Mouse (Mus musculus): ENCODE measurements around the gene Thap12. TPM values are rescaled to one million over a fixed set of nuclear protein-coding genes. Genes with fewer than 3 reads are reported as not detected.

Gene Thap12
- total and polyA plus RNA-seq, 2 experiments from 2014 or later, result 37.8 to 48.6 TPM

GRCm38 (mm10) chr7:98736780-98737550 lies 34.1 kb downstream of the Thap12 start:
- Histone ChIP-seq H3K4me1 (ENCODE audit: control insufficient read depth, insufficient read depth) (peaks cover 7% of the 10 kb centered on the region; the same call in 1 of the 2 replicates), H3K9me3 (replicated peaks; ENCODE audit: control insufficient read depth, low read length) (no peaks in the 10 kb centered on the region), H3K4me3 (ENCODE audit: low read depth, low read length) (no peak overlapping the region), H3K36me3 (replicated peaks; ENCODE audit: control insufficient read depth, insufficient read depth, low read length) (no peaks in the 10 kb centered on the region), H3K27me3 (ENCODE audit: control insufficient read depth, insufficient read depth, low read length) (0 out of 2 replicates have a peak, but pooled peaks cover 3% of the 10 kb centered on the region), H3K9ac (replicated peaks; ENCODE audit: low read depth, low read length) (no peak overlapping the region), H3K4me2 (ENCODE audit: low read depth, low read length) (no peak overlapping the region), H3K27ac (ENCODE audit: low read depth) (no peak overlapping the region)
- 77% methylated on average over 7 of the region's 7 CpGs for WGBS
- TF ChIP-seq CTCF (IDR thresholded peaks at IDR 0.05; ENCODE audit: low read depth) (no peak), EP300 (IDR thresholded peaks at IDR 0.05; ENCODE audit: low read depth) (no peak)
- no peak for ATAC-seq (ENCODE audit: insufficient read depth, low read depth)
- no peak for DNase-seq (ENCODE audit: low spot score)

- no peak for ATAC-seq (ENCODE audit: insufficient read depth, low read depth)
- Histone ChIP-seq H3K4me1 (ENCODE audit: control insufficient read depth, insufficient read depth) (peaks cover 1% of the 10 kb centered on the region; the same call in 1 of the 2 replicates), H3K4me3 (ENCODE audit: low read depth, low read length) (no peak overlapping the region), H3K36me3 (replicated peaks; ENCODE audit: control insufficient read depth, insufficient read depth, low read length) (no peaks in the 10 kb centered on the region), H3K4me2 (ENCODE audit: low read depth, low read length) (no peak overlapping the region), H3K9ac (replicated peaks; ENCODE audit: low read depth, low read length) (no peak overlapping the region), H3K9me3 (replicated peaks; ENCODE audit: control insufficient read depth, low read length) (no peaks in the 10 kb centered on the region), H3K27ac (ENCODE audit: low read depth) (no peak overlapping the region), H3K27me3 (ENCODE audit: control insufficient read depth, insufficient read depth, low read length) (0 out of 2 replicates have a peak, but pooled peaks cover 7% of the 10 kb centered on the region)
- no peak for TF ChIP-seq CTCF (IDR thresholded peaks at IDR 0.05; ENCODE audit: low read depth)
- TF ChIP-seq EP300 (IDR thresholded peaks at IDR 0.05; ENCODE audit: low read depth), result no peak
- WGBS, result 21% methylated on average over 5 of the region's 5 CpGs
- DNase-seq (ENCODE audit: low spot score), result no peak
Observed at GRCm38 (mm10) chr7:98740363-98740762, 37.5 kb downstream of the Thap12 start.

GRCm38 (mm10) chr7:98743312-98743711 lies 40.4 kb downstream of the Thap12 start:
- DNase-seq (ENCODE audit: low spot score) (peak; percentile 13), ATAC-seq (ENCODE audit: insufficient read depth, low read depth) (0 out of 2 replicates have a peak, but pooled peaks have one; percentile 31)
- no peak overlapping the region for H3K4me3 ChIP-seq (ENCODE audit: low read depth, low read length)
- WGBS, result 4% methylated on average over 3 of the region's 3 CpGs
- H3K4me2 ChIP-seq (ENCODE audit: low read depth, low read length), result no peak overlapping the region
- 0 out of 2 replicates have a peak, but pooled peaks cover 4% of the 10 kb centered on the region for H3K27me3 ChIP-seq (ENCODE audit: control insufficient read depth, insufficient read depth, low read length)
- no peak overlapping the region for H3K9ac ChIP-seq (replicated peaks; ENCODE audit: low read depth, low read length)
- no peaks in the 10 kb centered on the region for H3K4me1 ChIP-seq (ENCODE audit: control insufficient read depth, insufficient read depth)
- peak; percentile 85 for TF ChIP-seq CTCF (IDR thresholded peaks at IDR 0.05; ENCODE audit: low read depth)
- no peak for TF ChIP-seq EP300 (IDR thresholded peaks at IDR 0.05; ENCODE audit: low read depth)
- H3K36me3 ChIP-seq (replicated peaks; ENCODE audit: control insufficient read depth, insufficient read depth, low read length), result no peaks in the 10 kb centered on the region
- no peaks in the 10 kb centered on the region for H3K9me3 ChIP-seq (replicated peaks; ENCODE audit: control insufficient read depth, low read length)
- H3K27ac ChIP-seq (ENCODE audit: low read depth), result no peak overlapping the region

GRCm38 (mm10) chr7:98750404-98750803 lies 47.5 kb downstream of the Thap12 start:
- TF ChIP-seq EP300 (IDR thresholded peaks at IDR 0.05; ENCODE audit: low read depth) (no peak), CTCF (IDR thresholded peaks at IDR 0.05; ENCODE audit: low read depth) (no peak)
- Histone ChIP-seq H3K4me1 (ENCODE audit: control insufficient read depth, insufficient read depth) (peaks cover 26% of the 10 kb centered on the region), H3K27ac (ENCODE audit: low read depth) (no peak overlapping the region), H3K36me3 (replicated peaks; ENCODE audit: control insufficient read depth, insufficient read depth, low read length) (no peaks in the 10 kb centered on the region), H3K9me3 (replicated peaks; ENCODE audit: control insufficient read depth, low read length) (no peaks in the 10 kb centered on the region), H3K9ac (replicated peaks; ENCODE audit: low read depth, low read length) (no peak overlapping the region), H3K4me3 (ENCODE audit: low read depth, low read length) (no peak overlapping the region), H3K4me2 (ENCODE audit: low read depth, low read length) (no peak overlapping the region), H3K27me3 (ENCODE audit: control insufficient read depth, insufficient read depth, low read length) (no peaks in the 10 kb centered on the region)
- 43% methylated on average over 10 of the region's 10 CpGs for WGBS
- DNase-seq (ENCODE audit: low spot score) (peak; percentile 27), ATAC-seq (ENCODE audit: insufficient read depth, low read depth) (peak; percentile 47; the same call in 1 of the 2 replicates)

GRCm38 (mm10) chr7:98752680-98753079 lies 49.8 kb downstream of the Thap12 start:
- H3K4me2 ChIP-seq (ENCODE audit: low read depth, low read length), result no peak overlapping the region
- H3K4me1 ChIP-seq (ENCODE audit: control insufficient read depth, insufficient read depth), result peaks cover 26% of the 10 kb centered on the region
- peak overlapping the region; percentile 63 for H3K27ac ChIP-seq (ENCODE audit: low read depth)

More at GRCm38 (mm10) chr7:98752680-98753079, 49.8 kb downstream of the Thap12 start:
- H3K4me3 ChIP-seq (ENCODE audit: low read depth, low read length), result no peak overlapping the region
- ATAC-seq (ENCODE audit: insufficient read depth, low read depth) (peak; percentile 80), DNase-seq (ENCODE audit: low spot score) (peak; percentile 67)
- 0 out of 2 replicates have a peak, but pooled peaks cover 4% of the 10 kb centered on the region for H3K27me3 ChIP-seq (ENCODE audit: control insufficient read depth, insufficient read depth, low read length)
- no peak overlapping the region for H3K9ac ChIP-seq (replicated peaks; ENCODE audit: low read depth, low read length)
- TF ChIP-seq CTCF (IDR thresholded peaks at IDR 0.05; ENCODE audit: low read depth), result peak; percentile 17; the same call in 1 of the 2 replicates
- no peak for TF ChIP-seq EP300 (IDR thresholded peaks at IDR 0.05; ENCODE audit: low read depth)
- WGBS, result 45% methylated on average over 8 of the region's 8 CpGs
- no peaks in the 10 kb centered on the region for H3K36me3 ChIP-seq (replicated peaks; ENCODE audit: control insufficient read depth, insufficient read depth, low read length)
- H3K9me3 ChIP-seq (replicated peaks; ENCODE audit: control insufficient read depth, low read length), result no peaks in the 10 kb centered on the region
